Mouse (Mus musculus): ENCODE measurements at regions not wholly inside any gene's neighbourhood (a gene's known extent, or its start where the extent isn't known, plus 50 kb on each side); places are given as distances from the start of the nearest gene placed in this dataset.

DNA sequence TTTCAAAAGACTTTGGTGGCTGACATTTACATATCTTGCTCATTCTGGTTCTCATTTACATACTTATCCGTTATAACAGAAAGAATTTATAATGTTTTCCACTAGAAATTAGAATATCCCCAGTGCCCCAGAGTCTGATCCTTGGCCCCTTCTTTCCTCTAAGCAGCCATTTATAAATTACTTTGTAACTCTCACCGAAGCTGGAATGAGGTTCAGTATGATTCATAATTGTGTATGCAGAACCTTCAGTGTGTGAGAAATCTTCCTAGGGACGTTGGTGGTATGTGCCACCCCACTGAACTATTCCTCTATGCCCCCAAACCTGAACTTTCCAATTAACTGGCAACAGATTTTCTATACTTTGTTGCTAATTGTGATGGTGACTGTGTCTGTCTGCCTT, 104.7 kb downstream of the Gm5447 start:
- no peak for TF ChIP-seq CTCF (IDR thresholded peaks at IDR 0.05; ENCODE audit: low read depth)
- TF ChIP-seq EP300 (IDR thresholded peaks at IDR 0.05; ENCODE audit: low read depth): no peak

Measured in liver, postnatal 0 days (tissue).